Mouse (Mus musculus) testis, adult 2 months (tissue): ENCODE results near the gene Nat8f5. TPM values are rescaled to one million over a fixed set of nuclear protein-coding genes. Genes with fewer than 3 reads are reported as not detected.
"Not testable (repeated sequence)": the region's sequence is repeated elsewhere in the genome, so short reads cannot be mapped to it uniquely, and the experiment has no call there.

Experiments used
- H3K27ac ChIP-seq: fragments of 200-500 bp; 2 replicates; pipeline ENCODE4 v1.5.1; 2012; ENCODE audit warnings: low read depth, low read length; ENCODE audit not compliant: control insufficient read depth, insufficient read depth
- H3K27me3 ChIP-seq: fragments of 200-500 bp; 2 replicates; pipeline ENCODE4 v1.6.1; 2012; ENCODE audit warnings: mild to moderate bottlenecking, low read length, moderate library complexity; ENCODE audit not compliant: control insufficient read depth, insufficient read depth
- H3K36me3 ChIP-seq: fragments of 200-500 bp; 2 replicates; pipeline ENCODE4 v1.6.1; 2012; ENCODE audit warnings: mild to moderate bottlenecking, low read length; ENCODE audit not compliant: control insufficient read depth, insufficient read depth
- H3K4me1 ChIP-seq: fragments of 200-500 bp; 2 replicates; pipeline ENCODE4 v1.6.1; 2012; ENCODE audit warnings: low read length; ENCODE audit not compliant: control insufficient read depth, insufficient read depth
- H3K4me3 ChIP-seq: fragments of 200-500 bp; 2 replicates; pipeline ENCODE4 v1.5.1; 2012; ENCODE audit warnings: low read depth, mild to moderate bottlenecking, low read length, moderate library complexity, mixed read lengths; ENCODE audit not compliant: control insufficient read depth
- CTCF ChIP-seq: fragments of 200-500 bp; IDR thresholded peaks from 2 replicates; pipeline ENCODE4 v1.5.1; 2012; ENCODE audit warnings: low read depth, mild to moderate bottlenecking, inconsistent platforms, low read length, moderate library complexity; ENCODE audit not compliant: control insufficient read depth, insufficient read depth, insufficient replicate concordance
- POLR2A ChIP-seq: fragments of 200-500 bp; IDR thresholded peaks from 2 replicates; pipeline ENCODE4 v1.6.1; 2012; ENCODE audit warnings: low read depth, mild to moderate bottlenecking, inconsistent platforms, low read length, moderate library complexity; ENCODE audit not compliant: control insufficient read depth
- polyA plus RNA-seq: library from polyadenylated mRNA; depleted of rRNA; stranded (reverse); fragments of >200 nt; gene quantifications from 2 replicates; pipeline ENCODE4 v1.2.3, GENCODE M21; 2012

Gene Nat8f5
- polyA plus RNA-seq, 1 experiment = 2.9 TPM

DNA sequence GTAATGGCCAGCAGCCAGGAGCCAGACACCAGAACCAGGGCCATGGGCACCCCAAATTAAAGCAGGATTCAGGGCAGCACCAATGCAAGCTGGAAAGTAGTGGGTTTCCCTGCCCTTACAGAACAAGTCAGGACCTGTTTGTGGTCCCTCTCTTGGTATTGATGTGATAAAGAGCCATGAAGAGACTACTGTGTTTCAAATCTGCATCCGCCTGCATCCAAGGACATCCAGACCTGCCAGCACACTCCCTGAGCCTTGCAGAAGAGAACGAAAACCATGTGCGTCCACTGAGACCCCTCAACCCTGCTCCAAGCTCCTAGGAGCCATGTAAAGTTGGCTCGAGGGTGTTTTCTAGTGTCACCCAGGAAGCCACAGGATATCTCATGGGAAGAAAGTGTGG, 27.4 kb upstream of the Nat8f5 start:
- Histone ChIP-seq H3K4me1 (no peaks in the 10 kb centered on the region), H3K36me3 (no peaks in the 10 kb centered on the region), H3K27me3 (no peaks in the 10 kb centered on the region), H3K4me3 (no peak overlapping the region), H3K27ac (no peak overlapping the region)
- TF ChIP-seq CTCF = no peak
- no peak for TF ChIP-seq POLR2A

DNA sequence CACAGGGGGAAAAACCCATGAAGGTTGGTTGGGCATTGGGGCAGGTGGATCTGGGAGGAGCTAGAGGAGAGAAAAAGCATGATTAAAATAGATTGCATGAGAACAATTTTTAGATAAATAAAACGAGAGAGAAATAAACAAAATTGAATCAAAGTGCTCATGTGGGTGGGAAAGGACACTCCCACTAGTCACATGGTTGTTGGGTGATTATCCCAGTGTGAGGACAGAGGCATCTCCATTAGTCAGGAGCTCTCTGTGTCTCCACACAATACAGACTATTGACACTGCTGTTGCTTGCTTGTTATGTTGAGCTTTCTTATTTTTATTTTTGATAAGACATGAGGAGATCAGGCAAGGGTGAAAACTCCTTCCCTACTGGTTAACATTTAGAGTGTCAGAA, 26.1 kb upstream of the Nat8f5 start:
- TF ChIP-seq POLR2A (no peak), CTCF (no peak)
- H3K27ac ChIP-seq = no peak overlapping the region

DNA sequence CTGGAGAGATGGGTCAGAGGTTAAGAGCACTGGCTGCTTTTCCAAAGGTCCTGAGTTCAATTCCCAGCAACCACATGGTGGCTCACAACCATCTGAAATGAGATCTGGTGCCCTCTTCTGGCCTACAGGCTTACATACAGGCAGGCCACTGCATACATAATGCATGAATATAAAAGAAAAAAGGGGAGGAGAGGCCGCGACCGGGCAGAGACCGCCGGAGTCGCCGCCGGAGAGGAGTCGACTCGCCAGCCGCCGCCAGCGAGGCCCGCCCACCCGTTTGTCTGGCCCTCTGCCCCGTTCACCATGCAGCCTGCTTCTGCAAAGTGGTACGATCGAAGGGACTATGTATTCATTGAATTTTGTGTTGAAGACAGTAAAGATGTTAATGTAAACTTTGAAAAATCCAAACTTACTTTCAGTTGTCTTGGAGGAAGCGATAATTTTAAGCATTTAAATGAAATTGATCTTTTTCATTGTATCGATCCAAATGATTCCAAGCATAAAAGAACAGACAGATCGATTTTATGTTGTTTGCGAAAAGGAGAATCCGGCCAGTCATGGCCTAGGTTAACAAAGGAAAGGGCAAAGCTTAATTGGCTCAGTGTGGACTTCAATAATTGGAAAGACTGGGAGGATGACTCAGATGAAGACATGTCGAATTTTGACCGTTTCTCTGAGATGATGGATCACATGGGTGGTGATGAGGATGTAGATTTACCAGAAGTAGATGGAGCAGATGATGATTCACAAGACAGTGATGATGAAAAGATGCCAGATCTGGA, 23.1 kb upstream of the Nat8f5 start:
- not testable (repeated sequence) for H3K4me1 ChIP-seq, H3K27me3 ChIP-seq, H3K4me3 ChIP-seq, H3K27ac ChIP-seq, H3K36me3 ChIP-seq

More for the DNA sequence above, 26.1 kb upstream of the Nat8f5 start:
- Histone ChIP-seq H3K4me3 (no peak overlapping the region), H3K27me3 (no peaks in the 10 kb centered on the region), H3K4me1 (no peaks in the 10 kb centered on the region), H3K36me3 (no peaks in the 10 kb centered on the region)

DNA sequence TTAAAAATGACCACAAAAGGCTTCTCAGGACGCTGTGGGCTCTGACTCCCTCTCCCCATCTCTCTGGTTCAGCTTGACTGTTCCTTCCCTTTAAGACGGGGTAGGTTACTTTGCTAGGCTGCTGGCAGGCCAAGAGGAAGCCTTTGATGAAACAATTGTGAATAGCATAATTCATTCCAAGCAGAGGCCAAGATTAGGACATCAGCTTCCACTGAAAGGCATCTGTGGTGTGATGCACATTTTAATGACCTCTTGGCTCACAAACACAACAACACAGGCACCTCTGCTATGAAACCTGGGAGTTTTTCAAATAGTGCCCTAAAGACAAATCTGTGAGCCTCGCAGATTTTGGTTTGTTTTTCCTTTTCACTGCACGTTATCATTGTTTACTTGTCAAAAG, 19.2 kb upstream of the Nat8f5 start:
- H3K27me3 ChIP-seq = no peaks in the 10 kb centered on the region
- H3K36me3 ChIP-seq = no peaks in the 10 kb centered on the region
- TF ChIP-seq CTCF = no peak
- TF ChIP-seq POLR2A = no peak
- H3K27ac ChIP-seq = no peak overlapping the region
- no peaks in the 10 kb centered on the region for H3K4me1 ChIP-seq
- no peak overlapping the region for H3K4me3 ChIP-seq

DNA sequence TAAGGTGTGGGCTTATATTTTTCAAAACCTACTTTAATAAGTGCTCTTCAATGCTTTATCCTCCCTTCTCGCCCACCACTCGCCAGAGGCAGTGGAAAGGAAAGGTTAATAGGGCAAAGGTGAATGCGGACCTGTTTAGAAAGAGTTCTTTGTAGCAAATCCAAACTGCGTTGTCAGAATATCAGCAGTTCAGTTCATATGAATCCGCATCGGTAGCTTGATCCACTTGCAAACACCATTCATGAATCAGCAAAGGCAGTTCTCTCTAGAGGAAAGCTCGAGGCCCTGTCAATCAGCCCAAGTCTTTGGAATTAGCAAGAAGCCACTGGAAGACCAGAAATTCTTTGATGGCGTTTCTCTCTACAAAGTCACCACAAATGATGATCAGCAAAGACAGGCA, 17.9 kb upstream of the Nat8f5 start:
- no peaks in the 10 kb centered on the region for H3K4me1 ChIP-seq
- H3K36me3 ChIP-seq = no peaks in the 10 kb centered on the region
- H3K27me3 ChIP-seq = no peaks in the 10 kb centered on the region
- no peak for TF ChIP-seq POLR2A
- no peak for TF ChIP-seq CTCF
- H3K27ac ChIP-seq = no peak overlapping the region
- no peak overlapping the region for H3K4me3 ChIP-seq

DNA sequence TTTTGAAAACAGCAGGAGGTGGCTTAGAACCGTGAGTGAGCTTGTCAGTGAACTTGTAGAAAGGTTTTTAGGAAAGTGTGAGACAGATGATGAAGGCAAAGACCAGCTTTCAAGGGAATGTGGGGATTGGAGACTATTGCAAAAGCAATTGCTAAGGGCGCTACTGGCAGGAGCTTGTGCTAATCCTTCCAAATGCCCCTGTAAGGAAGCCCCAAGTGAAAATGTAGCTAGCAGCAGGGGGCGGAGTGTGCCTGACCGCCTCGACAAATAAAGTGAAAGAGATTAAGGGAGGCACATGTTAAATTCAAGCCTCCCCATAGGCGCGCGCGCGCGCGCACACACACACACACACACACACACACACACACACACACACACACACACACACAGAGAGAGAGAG, 16.5 kb upstream of the Nat8f5 start:
- not testable (repeated sequence) for H3K36me3 ChIP-seq, H3K4me3 ChIP-seq, H3K4me1 ChIP-seq, H3K27me3 ChIP-seq
- H3K27ac ChIP-seq = 0 out of 2 replicates have a peak overlapping the region, but pooled peaks have one; percentile 42

DNA sequence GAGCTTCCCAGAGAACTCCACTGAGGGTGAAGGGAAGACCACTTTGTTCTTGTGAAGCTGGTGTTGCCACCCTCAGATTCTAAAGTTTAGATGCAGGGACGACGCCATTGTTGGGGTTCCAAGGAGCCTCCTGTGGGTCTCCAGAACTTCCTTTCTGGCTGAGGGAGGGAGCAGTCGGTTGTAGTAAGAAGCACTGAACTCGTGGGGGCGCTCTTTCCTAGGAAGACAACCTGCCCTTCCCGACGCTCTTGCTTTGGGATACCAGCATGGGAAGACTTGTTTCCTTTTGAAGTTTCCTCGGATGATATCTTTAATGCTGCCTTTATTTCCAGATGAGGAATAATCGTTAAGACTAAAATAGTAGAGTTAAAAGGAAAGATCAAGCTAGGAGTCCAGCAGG, 16.1 kb upstream of the Nat8f5 start:
- H3K36me3 ChIP-seq, H3K4me3 ChIP-seq, H3K27me3 ChIP-seq, H3K4me1 ChIP-seq, H3K27ac ChIP-seq: not testable (repeated sequence)
- 0 out of 2 replicates have a peak, but pooled peaks have one; percentile 11 for TF ChIP-seq CTCF

DNA sequence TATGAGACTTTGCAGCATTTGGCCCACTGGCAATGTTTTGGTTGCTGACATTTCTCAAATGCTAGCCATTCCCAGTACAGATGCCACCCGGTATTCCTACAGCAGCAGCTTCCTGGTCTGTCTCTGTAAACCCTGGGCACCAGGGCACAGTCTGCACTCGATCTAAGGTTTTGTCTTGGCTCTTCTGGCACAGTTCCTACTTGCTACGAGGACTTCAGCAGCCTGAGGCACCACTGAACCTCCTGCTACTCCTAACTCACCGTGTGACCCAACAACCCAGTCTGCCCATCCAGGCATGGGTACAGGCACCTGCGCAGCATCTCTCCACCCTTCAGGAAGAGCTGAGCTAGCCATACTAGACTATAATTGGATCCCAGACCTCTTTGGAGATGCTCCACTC, 15.3 kb upstream of the Nat8f5 start:
- not testable (repeated sequence) for H3K27ac ChIP-seq, H3K27me3 ChIP-seq, H3K4me3 ChIP-seq, H3K36me3 ChIP-seq, H3K4me1 ChIP-seq

DNA sequence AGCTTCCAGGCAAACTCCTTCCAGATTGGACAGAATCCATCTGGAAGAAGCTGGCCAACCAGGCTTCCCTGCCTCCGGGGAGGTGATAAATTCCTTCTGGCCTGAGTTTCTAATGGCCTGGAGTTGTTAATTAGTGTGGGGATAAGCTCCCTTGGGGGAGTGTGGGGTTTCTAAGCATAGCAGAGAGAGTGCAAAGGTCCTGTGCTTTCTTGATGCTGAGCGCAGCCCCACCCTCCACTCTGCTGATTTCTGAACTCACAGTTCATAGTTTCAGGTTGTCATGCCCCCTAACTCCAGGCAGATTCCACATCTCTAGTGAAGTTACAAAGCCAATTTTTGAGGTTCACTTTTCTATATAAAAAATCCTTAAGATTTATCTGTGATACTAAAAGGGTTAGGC, 14.3 kb upstream of the Nat8f5 start:
- H3K4me1 ChIP-seq, H3K27me3 ChIP-seq, H3K36me3 ChIP-seq, H3K27ac ChIP-seq, H3K4me3 ChIP-seq: not testable (repeated sequence)

DNA sequence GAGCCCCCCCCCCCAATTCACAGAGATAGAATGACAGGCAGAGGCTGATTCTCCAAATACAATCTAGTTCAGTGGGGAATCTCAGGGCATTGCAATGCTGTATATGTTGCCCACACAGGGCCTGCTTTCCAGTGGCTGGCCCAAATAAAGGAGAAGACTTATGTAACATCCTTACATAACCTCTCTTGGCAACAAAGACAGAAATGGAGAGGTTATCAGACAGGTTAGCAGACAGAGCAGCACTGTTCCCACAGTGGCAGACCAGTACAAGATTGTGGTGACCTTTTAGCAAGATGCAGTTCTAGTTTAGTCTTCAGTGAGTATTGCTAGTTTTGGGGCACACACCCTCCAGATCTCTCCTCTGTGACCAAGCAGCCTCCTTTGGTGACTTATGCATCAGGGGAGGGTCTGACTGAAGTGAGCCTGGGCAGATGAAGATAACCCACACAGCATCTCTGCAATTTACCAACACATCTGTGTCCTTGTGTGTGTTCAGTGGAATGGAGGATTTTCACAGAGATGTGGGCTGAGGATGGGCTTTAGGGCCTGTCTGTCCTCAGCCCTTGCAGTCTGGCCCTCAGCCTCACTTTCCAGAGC, 13.8 kb upstream of the Nat8f5 start:
- H3K36me3 ChIP-seq, H3K27me3 ChIP-seq, H3K27ac ChIP-seq, H3K4me1 ChIP-seq, H3K4me3 ChIP-seq: not testable (repeated sequence)
